Mouse (Mus musculus) 3134 (cell line): ENCODE measurements around the gene Fam53b.

Source experiments
- DNase-seq: peaks from one replicate; pipeline ENCODE4 v3.0.0-alpha.2; 2011; ENCODE audit warnings: low spot score; ENCODE audit not compliant: insufficient read length; ENCODE audit errors: extremely low read depth

Gene Fam53b

DNA sequence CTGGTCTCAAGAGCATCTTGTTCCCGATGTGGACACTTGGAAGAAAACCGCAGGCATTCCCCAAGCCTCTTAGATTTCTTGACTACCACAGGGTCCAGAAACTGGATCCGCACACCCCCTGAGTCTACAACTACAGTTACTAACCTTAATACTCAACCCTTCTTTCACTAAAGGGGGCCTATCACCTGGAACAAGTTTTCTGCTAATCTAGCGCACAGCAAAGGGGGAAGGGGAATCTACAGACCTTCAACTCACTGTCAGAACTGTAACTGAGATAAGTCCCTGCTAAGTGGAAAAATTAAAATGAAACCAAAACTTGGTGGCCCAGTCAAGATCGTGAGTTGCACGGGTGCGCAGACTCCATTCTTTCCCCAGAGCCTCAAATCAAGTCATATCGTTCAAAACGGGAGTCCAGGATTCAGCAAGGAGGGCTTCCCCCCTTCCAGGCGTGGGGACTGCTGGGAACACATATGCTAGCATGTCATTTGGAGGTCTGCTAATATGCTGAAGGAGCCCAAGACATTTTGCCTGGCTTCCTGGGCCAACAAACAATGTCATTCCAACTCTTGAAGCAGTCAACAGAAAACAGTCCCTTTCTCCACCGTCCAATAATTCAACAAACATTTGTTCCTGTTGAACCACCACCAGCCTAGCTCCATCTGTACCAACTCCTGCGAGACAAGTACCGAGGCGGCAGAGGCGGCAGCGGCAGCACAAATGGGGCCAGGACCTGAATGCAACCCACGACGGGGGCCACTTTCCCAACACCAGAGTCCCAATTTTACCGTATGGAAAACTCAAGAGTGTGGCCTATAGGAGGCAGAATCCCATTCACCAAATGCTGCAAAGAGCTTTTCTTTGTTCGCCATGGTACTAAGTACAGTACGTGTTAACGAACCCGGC, 1.7 kb downstream of the Fam53b start:
- DNase-seq = peak; percentile 65

DNA sequence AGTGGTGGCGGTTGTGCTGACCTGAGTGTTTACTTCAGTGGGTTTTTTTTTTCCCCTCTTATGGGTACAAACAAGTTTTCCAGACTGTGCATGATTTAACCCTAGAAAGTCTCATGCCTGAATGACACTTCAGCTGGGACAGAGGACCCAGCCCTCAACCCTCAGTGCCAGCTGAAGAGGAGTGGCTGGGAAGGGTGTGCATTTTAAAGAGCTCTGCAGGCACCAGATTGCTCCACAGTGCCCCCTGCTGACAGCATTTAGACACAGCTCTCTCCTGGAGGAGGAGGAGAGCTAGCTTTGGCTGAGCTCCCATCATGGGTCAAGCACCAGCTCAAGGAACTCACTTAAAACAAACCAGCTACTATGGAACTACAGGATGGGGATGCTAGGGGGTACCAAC, 2.8 kb downstream of the Fam53b start:
- peak; percentile 60 for DNase-seq

DNA sequence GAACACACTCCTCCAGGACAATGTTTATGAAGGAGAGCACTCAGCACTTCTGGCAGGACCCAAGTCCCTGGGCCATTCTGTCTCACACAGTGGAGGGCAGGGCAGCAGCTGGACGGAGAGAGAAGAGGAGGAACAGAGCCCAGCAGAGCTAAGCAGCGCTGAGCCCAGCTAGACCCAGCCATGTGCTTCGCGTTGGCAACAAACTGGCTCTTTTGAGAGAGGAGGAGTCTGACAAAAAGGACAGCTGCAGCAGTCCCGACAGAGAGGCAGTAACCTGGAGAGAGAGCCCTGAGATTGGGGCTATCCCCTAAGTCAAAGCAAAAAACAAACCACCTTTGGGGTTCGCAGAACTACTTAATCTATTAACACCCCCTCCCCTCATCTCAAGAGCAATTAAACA, 3.3 kb downstream of the Fam53b start:
- DNase-seq = no peak

DNA sequence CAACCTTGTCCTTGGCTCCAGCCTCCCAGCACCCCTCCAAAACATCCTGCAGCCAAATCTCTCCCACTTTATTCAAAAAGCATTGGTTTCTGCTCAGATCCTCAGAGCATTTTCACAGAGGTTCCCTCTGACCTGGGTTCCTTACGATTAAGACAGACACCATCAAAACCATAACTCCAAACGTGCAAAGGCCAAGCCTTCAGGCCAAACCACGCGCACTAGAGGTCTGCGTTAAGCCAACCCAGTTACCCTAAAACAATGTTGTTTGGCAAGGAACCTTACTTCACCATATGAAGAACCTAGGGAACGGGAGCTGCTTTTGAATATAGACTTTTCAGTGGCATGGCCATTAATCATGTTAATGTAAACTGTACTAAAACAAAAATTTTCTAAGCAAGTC, 4.0 kb downstream of the Fam53b start:
- DNase-seq = no peak

- DNase-seq = no peak
Measured at GRCm38 (mm10) chr7:132808841-132809682, 4.6 kb downstream of the Fam53b start.

GRCm38 (mm10) chr7:132808051-132808796, 5.5 kb downstream of the Fam53b start:
- DNase-seq = no peak

DNA sequence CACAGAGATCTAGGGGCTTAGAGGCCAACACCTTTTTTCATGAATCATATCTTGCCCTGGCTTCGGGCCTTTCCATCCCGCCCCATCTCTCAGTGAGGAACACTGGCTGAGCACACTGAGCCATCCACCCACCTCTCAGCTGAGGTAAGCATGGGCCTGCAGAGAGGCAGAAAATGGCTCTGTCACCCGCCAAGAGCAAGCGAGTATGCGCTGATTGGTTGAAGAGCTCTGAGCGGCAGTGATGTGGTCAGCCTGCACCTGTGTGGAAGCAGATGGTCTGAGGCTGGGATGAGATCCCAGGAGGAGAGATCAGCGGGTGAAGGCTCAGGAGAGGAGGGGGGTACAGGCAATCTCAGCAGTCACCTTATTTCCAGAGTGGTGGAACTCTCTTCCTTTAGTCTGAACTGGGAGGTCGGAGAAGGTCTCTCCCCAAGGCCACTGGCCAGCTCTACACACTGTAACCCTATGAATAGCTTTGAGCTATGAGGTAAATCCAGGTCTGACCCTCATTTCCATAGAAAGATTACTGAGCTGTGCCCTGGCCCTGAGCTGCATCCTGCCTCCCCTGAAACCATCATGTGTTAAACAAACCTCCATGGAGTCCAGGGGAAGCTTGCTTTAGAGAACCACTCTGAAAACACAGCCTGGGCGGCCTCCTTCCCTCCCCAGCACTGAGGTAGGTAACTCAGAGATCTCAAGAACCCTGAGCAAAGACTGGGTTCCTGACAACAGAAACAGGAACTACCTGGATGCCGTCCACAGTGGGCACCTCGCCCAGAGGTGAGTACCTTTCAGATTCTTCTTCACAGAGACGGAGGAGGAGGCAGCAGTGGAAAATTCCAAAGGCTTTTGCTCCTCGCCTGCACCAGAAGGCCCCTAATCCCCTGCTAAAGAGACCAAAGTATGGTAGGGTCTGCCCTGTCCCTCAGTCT, 6.5 kb downstream of the Fam53b start:
- DNase-seq = no peak

GRCm38 (mm10) chr7:132806286-132806685, 7.4 kb downstream of the Fam53b start:
- no peak for DNase-seq

- no peak for DNase-seq
Measured at GRCm38 (mm10) chr7:132804951-132805350, 8.7 kb downstream of the Fam53b start.

DNA sequence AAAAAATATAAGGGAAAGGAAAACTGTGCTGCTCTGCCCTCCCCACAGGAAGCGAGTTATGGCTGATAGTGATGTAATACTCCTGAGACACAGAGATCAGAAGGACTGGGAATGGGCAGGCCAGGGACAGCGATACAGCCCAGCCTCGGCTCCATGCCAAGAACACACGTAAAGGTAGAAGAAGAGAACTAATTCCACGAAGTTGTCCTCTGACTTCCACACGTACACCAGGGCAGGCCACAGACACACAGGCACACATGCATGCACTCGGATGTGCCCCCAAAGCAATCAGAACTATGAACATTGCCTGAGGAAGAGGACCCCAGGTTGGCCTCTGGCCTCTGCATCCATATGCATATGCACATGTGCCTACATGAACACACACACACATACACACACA, 9.2 kb downstream of the Fam53b start:
- no peak for DNase-seq

DNA sequence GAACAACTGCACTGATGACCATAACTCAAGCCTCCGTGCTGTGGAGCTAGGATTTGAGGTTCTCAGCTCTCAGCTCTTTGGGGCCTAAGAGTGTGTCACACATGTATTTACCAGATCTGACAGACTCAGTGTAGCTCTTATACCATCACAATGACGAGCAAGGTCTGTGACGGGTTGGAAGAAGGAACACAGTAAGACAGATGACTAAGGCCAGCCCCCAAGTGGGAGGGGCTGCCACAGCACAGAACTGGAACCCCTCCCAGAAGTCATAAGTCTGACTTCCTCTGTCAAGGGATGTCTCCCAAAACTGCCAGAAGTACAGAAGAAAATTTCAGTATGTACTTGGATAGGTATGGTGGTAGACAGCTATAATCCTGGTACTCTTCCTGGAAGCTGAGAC, 9.7 kb downstream of the Fam53b start:
- no peak for DNase-seq

GRCm38 (mm10) chr7:132803336-132803735, 10.3 kb downstream of the Fam53b start:
- no peak for DNase-seq

- no peak for DNase-seq
Measured at GRCm38 (mm10) chr7:132802691-132803090, 11.0 kb downstream of the Fam53b start.

DNA sequence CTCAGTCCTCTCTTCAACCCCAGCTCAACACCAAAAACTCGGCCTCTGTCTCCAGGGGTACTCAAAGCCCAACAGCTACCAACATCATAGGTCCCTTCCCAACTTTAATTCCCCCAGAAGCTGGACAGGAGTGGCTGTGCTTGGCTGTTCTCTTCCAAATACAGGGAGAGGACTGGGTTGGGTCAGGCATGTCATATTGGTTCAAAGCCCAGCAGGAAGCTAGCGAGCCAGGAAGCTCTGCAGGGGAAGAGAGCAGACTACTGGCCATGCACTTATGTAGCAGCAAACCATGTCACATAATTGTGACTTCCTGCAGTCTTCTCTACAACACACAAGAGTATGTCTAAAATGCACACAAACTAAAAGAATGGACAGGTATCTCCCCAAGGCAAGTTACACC, 11.6 kb downstream of the Fam53b start:
- DNase-seq = no peak

DNA sequence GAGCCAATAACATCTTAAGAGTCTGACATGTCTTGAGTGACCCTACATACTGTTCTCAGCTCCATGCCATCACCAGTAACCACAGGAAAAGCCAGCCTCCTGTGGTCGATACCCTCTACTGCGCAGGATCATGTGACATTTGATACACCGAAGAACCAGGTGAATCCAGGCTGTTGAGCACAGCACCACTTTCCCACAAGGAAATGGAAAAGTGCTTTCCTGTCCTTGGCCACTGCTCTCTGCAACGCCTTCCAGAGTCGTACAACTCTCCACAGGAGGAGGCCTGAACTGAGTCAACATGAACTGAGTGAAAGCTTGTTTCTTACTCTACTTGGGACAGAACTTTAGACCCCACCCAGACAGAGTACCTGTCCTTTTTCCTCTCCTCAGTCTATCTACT, 12.2 kb downstream of the Fam53b start:
- no peak for DNase-seq

- no peak for DNase-seq
Measured at GRCm38 (mm10) chr7:132800868-132801267, 12.8 kb downstream of the Fam53b start.

DNA sequence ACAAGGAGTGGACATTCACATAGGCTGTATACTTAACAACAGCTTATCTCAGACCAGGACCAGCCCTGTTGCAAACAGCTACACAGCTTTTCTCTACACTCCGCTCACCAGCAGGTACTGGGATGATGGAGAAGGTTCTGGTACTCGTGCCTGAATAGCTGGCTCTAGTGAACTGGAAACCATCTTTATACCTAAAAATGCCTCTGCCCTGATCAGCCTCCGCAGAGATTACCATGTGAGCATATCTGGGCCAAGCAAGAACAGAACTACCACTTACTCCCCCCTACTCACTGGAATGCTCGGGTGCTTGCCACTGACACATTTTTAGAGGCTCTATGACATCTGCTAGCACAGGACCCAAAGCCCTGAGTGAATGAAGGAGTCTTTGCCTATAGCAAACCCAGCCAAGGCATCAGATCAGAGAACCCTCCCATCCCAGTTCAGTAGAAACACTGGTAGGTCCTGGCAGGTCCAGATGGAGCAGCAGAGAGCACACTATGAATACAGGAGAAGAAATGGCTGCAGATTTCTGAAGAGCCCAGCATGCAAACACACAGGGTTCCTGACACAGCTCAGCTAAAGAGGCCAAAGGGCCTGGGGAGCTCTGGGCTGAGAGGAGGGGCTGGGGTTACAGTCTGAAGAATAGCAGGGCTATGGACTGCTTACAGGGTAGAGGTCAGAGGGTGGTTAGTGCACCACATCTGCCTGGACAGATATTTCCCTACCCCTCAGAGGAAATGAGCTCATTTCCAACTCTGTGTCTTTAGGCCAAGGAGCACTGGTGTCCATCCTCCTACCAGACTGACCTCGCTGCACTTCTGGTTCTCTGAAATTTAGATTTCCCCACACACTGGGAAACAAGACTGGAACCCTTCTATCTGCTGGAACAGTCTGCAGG, 14.3 kb downstream of the Fam53b start:
- DNase-seq = no peak

DNA sequence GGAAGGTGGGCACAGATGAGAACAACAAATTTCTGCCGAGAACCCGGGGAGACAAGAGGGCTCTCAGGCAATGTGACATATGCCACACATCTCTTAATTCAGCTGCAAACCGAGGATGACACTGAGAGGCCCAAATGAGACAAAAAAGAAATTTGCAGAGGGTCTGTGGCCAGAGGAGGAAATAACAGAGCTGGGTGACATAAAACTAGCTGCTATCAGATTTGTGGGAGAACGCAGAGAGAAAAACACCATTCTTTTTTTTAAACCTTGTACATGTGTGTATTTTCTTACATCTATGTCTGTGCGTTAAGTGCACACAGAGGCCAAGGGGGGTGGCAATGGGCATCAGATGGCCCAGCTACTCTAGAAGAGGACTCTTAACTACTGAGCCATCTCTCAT, 18.5 kb downstream of the Fam53b start:
- DNase-seq = no peak

GRCm38 (mm10) chr7:132793467-132793866, 20.2 kb downstream of the Fam53b start:
- no peak for DNase-seq
